Mouse (Mus musculus): ENCODE data around the gene Hspb9. TPM values are rescaled to one million over a fixed set of nuclear protein-coding genes. Genes with fewer than 3 reads are reported as not detected.

Gene Hspb9
- polyA plus RNA-seq, 1 experiment from 2014 or later = 0.24 TPM

- peak overlapping the region; percentile 27 for H3K9ac ChIP-seq (ENCODE audit: low read length)
- ATAC-seq (replicated peaks; ENCODE audit: extremely low read depth, insufficient read depth, low FRiP score) = peak; percentile 28; the same call in 1 of the 2 replicates
These were observed 6.7 kb downstream of the Hspb9 start for GRCm38 (mm10) chr11:100720345-100720744.

GRCm38 (mm10) chr11:100721254-100721653 lies 7.6 kb downstream of the Hspb9 start:
- H3K4me2 ChIP-seq (ENCODE audit: low read depth, low read length) = peak overlapping the region; percentile 23

More at GRCm38 (mm10) chr11:100720345-100720744, 6.7 kb downstream of the Hspb9 start:
- Histone ChIP-seq H3K36me3 (ENCODE audit: control insufficient read depth, insufficient read depth) (peaks cover 22% of the 10 kb centered on the region), H3K9me3 (replicated peaks; ENCODE audit: control insufficient read depth, low read length) (no peaks in the 10 kb centered on the region), H3K4me2 (ENCODE audit: low read depth, low read length) (peak overlapping the region; percentile 23; the same call in 1 of the 2 replicates), H3K4me1 (ENCODE audit: control insufficient read depth, insufficient read depth, low read length) (peaks cover 53% of the 10 kb centered on the region), H3K27ac (ENCODE audit: low read length) (peak overlapping the region; percentile 85), H3K4me3 (ENCODE audit: low read length) (no peak overlapping the region), H3K27me3 (ENCODE audit: control insufficient read depth, insufficient read depth, low read length) (no peaks in the 10 kb centered on the region)
- WGBS = 35% methylated on average over 5 of the region's 5 CpGs

GRCm38 (mm10) chr11:100721776-100722492 lies 8.3 kb downstream of the Hspb9 start:
- Histone ChIP-seq H3K4me3 (ENCODE audit: low read length) (no peak overlapping the region), H3K4me2 (ENCODE audit: low read depth, low read length) (peak overlapping the region; percentile 1), H3K27me3 (ENCODE audit: control insufficient read depth, insufficient read depth, low read length) (no peaks in the 10 kb centered on the region), H3K36me3 (ENCODE audit: control insufficient read depth, insufficient read depth) (peaks cover 13% of the 10 kb centered on the region; the same call in 1 of the 2 replicates), H3K9ac (ENCODE audit: low read length) (no peak overlapping the region; the same call in 1 of the 2 replicates), H3K4me1 (ENCODE audit: control insufficient read depth, insufficient read depth, low read length) (peaks cover 56% of the 10 kb centered on the region), H3K27ac (ENCODE audit: low read length) (peak overlapping the region; percentile 85), H3K9me3 (replicated peaks; ENCODE audit: control insufficient read depth, low read length) (no peaks in the 10 kb centered on the region)
- ATAC-seq (replicated peaks; ENCODE audit: extremely low read depth, insufficient read depth, low FRiP score) = peak; percentile 29; the same call in 1 of the 2 replicates
- WGBS = 29% methylated on average over 8 of the region's 8 CpGs

More at GRCm38 (mm10) chr11:100721254-100721653, 7.6 kb downstream of the Hspb9 start:
- ATAC-seq (replicated peaks; ENCODE audit: extremely low read depth, insufficient read depth, low FRiP score) = no peak
- Histone ChIP-seq H3K36me3 (ENCODE audit: control insufficient read depth, insufficient read depth) (peaks cover 13% of the 10 kb centered on the region; the same call in 1 of the 2 replicates), H3K27me3 (ENCODE audit: control insufficient read depth, insufficient read depth, low read length) (no peaks in the 10 kb centered on the region), H3K4me3 (ENCODE audit: low read length) (no peak overlapping the region), H3K27ac (ENCODE audit: low read length) (peak overlapping the region; percentile 85), H3K9me3 (replicated peaks; ENCODE audit: control insufficient read depth, low read length) (no peaks in the 10 kb centered on the region), H3K4me1 (ENCODE audit: control insufficient read depth, insufficient read depth, low read length) (peaks cover 56% of the 10 kb centered on the region), H3K9ac (ENCODE audit: low read length) (peak overlapping the region; percentile 27; the same call in 1 of the 2 replicates)
- WGBS = 37% methylated on average over 4 of the region's 4 CpGs

GRCm38 (mm10) chr11:100722493-100723028 lies 8.9 kb downstream of the Hspb9 start:
- Histone ChIP-seq H3K27me3 (ENCODE audit: control insufficient read depth, insufficient read depth, low read length) (no peaks in the 10 kb centered on the region), H3K4me1 (ENCODE audit: control insufficient read depth, insufficient read depth, low read length) (peaks cover 56% of the 10 kb centered on the region), H3K4me3 (ENCODE audit: low read length) (no peak overlapping the region), H3K27ac (ENCODE audit: low read length) (peak overlapping the region; percentile 85), H3K4me2 (ENCODE audit: low read depth, low read length) (no peak overlapping the region; the same call in 1 of the 2 replicates), H3K9me3 (replicated peaks; ENCODE audit: control insufficient read depth, low read length) (no peaks in the 10 kb centered on the region), H3K9ac (ENCODE audit: low read length) (no peak overlapping the region; the same call in 1 of the 2 replicates), H3K36me3 (ENCODE audit: control insufficient read depth, insufficient read depth) (peaks cover 11% of the 10 kb centered on the region; the same call in 1 of the 2 replicates)
- ATAC-seq (replicated peaks; ENCODE audit: extremely low read depth, insufficient read depth, low FRiP score) = no peak
- 45% methylated on average over 2 of the region's 2 CpGs for WGBS

- peaks cover 49% of the 10 kb centered on the region for H3K4me1 ChIP-seq (ENCODE audit: control insufficient read depth, insufficient read depth, low read length)
- H3K36me3 ChIP-seq (ENCODE audit: control insufficient read depth, insufficient read depth) = no peaks in the 10 kb centered on the region
- ATAC-seq (replicated peaks; ENCODE audit: extremely low read depth, insufficient read depth, low FRiP score) = peak; percentile 43; the same call in 1 of the 2 replicates
- no peak overlapping the region for H3K4me3 ChIP-seq (ENCODE audit: low read length)
- WGBS = 32% methylated on average over 5 of the region's 5 CpGs
- H3K27ac ChIP-seq (ENCODE audit: low read length) = peak overlapping the region; percentile 67
- H3K27me3 ChIP-seq (ENCODE audit: control insufficient read depth, insufficient read depth, low read length) = no peaks in the 10 kb centered on the region
- no peak overlapping the region for H3K4me2 ChIP-seq (ENCODE audit: low read depth, low read length)
- no peaks in the 10 kb centered on the region for H3K9me3 ChIP-seq (replicated peaks; ENCODE audit: control insufficient read depth, low read length)
- H3K9ac ChIP-seq (ENCODE audit: low read length) = no peak overlapping the region
These were observed 11.4 kb downstream of the Hspb9 start for GRCm38 (mm10) chr11:100724919-100725512.

- H3K4me2 ChIP-seq (ENCODE audit: low read depth, low read length) = no peak overlapping the region
- H3K36me3 ChIP-seq (ENCODE audit: control insufficient read depth, insufficient read depth) = no peaks in the 10 kb centered on the region
- H3K9ac ChIP-seq (ENCODE audit: low read length) = no peak overlapping the region
- H3K9me3 ChIP-seq (replicated peaks; ENCODE audit: control insufficient read depth, low read length) = no peaks in the 10 kb centered on the region
- no peak overlapping the region for H3K27ac ChIP-seq (ENCODE audit: low read length)
- peaks cover 27% of the 10 kb centered on the region for H3K4me1 ChIP-seq (ENCODE audit: control insufficient read depth, insufficient read depth, low read length)
- H3K4me3 ChIP-seq (ENCODE audit: low read length) = no peak overlapping the region
- H3K27me3 ChIP-seq (ENCODE audit: control insufficient read depth, insufficient read depth, low read length) = no peaks in the 10 kb centered on the region
- no peak for ATAC-seq (replicated peaks; ENCODE audit: extremely low read depth, insufficient read depth, low FRiP score)
- WGBS = 92% methylated on average over 3 of the region's 3 CpGs
These were observed 13.6 kb downstream of the Hspb9 start for GRCm38 (mm10) chr11:100727201-100727600.

GRCm38 (mm10) chr11:100728601-100729000 lies 15.0 kb downstream of the Hspb9 start:
- Histone ChIP-seq H3K9ac (ENCODE audit: low read length) (no peak overlapping the region), H3K27ac (ENCODE audit: low read length) (no peak overlapping the region), H3K4me1 (ENCODE audit: control insufficient read depth, insufficient read depth, low read length) (peaks cover 14% of the 10 kb centered on the region), H3K4me3 (ENCODE audit: low read length) (no peak overlapping the region), H3K4me2 (ENCODE audit: low read depth, low read length) (no peak overlapping the region), H3K27me3 (ENCODE audit: control insufficient read depth, insufficient read depth, low read length) (no peaks in the 10 kb centered on the region), H3K36me3 (ENCODE audit: control insufficient read depth, insufficient read depth) (no peaks in the 10 kb centered on the region), H3K9me3 (replicated peaks; ENCODE audit: control insufficient read depth, low read length) (no peaks in the 10 kb centered on the region)
- ATAC-seq (replicated peaks; ENCODE audit: extremely low read depth, insufficient read depth, low FRiP score) = no peak
- 79% methylated on average over 6 of the region's 6 CpGs for WGBS

- H3K9me3 ChIP-seq (replicated peaks; ENCODE audit: control insufficient read depth, low read length) = no peaks in the 10 kb centered on the region
- H3K36me3 ChIP-seq (ENCODE audit: control insufficient read depth, insufficient read depth) = no peaks in the 10 kb centered on the region
- H3K27ac ChIP-seq (ENCODE audit: low read length) = no peak overlapping the region
- H3K27me3 ChIP-seq (ENCODE audit: control insufficient read depth, insufficient read depth, low read length) = no peaks in the 10 kb centered on the region
- H3K9ac ChIP-seq (ENCODE audit: low read length) = no peak overlapping the region
- H3K4me2 ChIP-seq (ENCODE audit: low read depth, low read length) = no peak overlapping the region
- WGBS = 78% methylated on average over 4 of the region's 4 CpGs
- H3K4me1 ChIP-seq (ENCODE audit: control insufficient read depth, insufficient read depth, low read length) = peaks cover 7% of the 10 kb centered on the region
- no peak for ATAC-seq (replicated peaks; ENCODE audit: extremely low read depth, insufficient read depth, low FRiP score)
- H3K4me3 ChIP-seq (ENCODE audit: low read length) = no peak overlapping the region
These were observed 16.3 kb downstream of the Hspb9 start for GRCm38 (mm10) chr11:100729976-100730375.

Measured in heart, embryonic 16.5 days (tissue).